Mouse (Mus musculus): Measurements from ENCODE around the gene Fat1. TPM values are rescaled to one million over a fixed set of nuclear protein-coding genes. Genes with fewer than 3 reads are reported as not detected.

Gene Fat1
- total and polyA plus RNA-seq, 3 experiments, result 0.33 TPM; not detected in 2

GRCm38 (mm10) chr8:45070949-45071348 lies 135.7 kb downstream of the Fat1 start:
- no peak overlapping the region for H3K4me3 ChIP-seq (ENCODE audit: low read depth, low read length)
- ATAC-seq (ENCODE audit: extremely low read depth, insufficient number of reproducible peaks, low FRiP score, poor library complexity, severe bottlenecking), result no peak
- H3K9me3 ChIP-seq (replicated peaks), result peaks cover 35% of the 10 kb centered on the region

GRCm38 (mm10) chr8:45080850-45081249 lies 145.6 kb downstream of the Fat1 start:
- Histone ChIP-seq H3K4me1 (ENCODE audit: insufficient read depth, low read depth, low read length) (no peaks in the 10 kb centered on the region), H3K9me3 (replicated peaks) (peaks cover 23% of the 10 kb centered on the region), H3K27me3 (ENCODE audit: insufficient read depth, low read length) (no peaks in the 10 kb centered on the region), H3K36me3 (replicated peaks) (no peaks in the 10 kb centered on the region), H3K4me3 (ENCODE audit: low read depth, low read length) (no peak overlapping the region)
- DNase-seq (ENCODE audit: low spot score), result no peak
- TF ChIP-seq POLR2AphosphoS5 (IDR thresholded peaks at IDR 0.05; ENCODE audit: insufficient replicate concordance, low read depth, low read length), result no peak
- no peak for TF ChIP-seq CTCF (IDR thresholded peaks at IDR 0.05; ENCODE audit: low read depth, low read length)
- no peak for TF ChIP-seq TAL1 (conservative IDR thresholded peaks at IDR 0.05; ENCODE audit: low read depth, low read length)
- TF ChIP-seq GATA2 (IDR thresholded peaks at IDR 0.05; ENCODE audit: borderline replicate concordance, low read depth, low read length), result no peak
- TF ChIP-seq GATA1 (IDR thresholded peaks at IDR 0.05; ENCODE audit: borderline replicate concordance, low read length), result no peak
- no peak for ATAC-seq (ENCODE audit: extremely low read depth, insufficient number of reproducible peaks, low FRiP score, poor library complexity, severe bottlenecking)

More at GRCm38 (mm10) chr8:45070949-45071348, 135.7 kb downstream of the Fat1 start:
- TF ChIP-seq TAL1 (conservative IDR thresholded peaks at IDR 0.05; ENCODE audit: low read depth, low read length), result no peak
- TF ChIP-seq GATA1 (IDR thresholded peaks at IDR 0.05; ENCODE audit: borderline replicate concordance, low read length), result no peak
- TF ChIP-seq POLR2AphosphoS5 (IDR thresholded peaks at IDR 0.05; ENCODE audit: insufficient replicate concordance, low read depth, low read length), result no peak
- TF ChIP-seq GATA2 (IDR thresholded peaks at IDR 0.05; ENCODE audit: borderline replicate concordance, low read depth, low read length), result no peak
- no peak for TF ChIP-seq CTCF (IDR thresholded peaks at IDR 0.05; ENCODE audit: low read depth, low read length)
- DNase-seq (ENCODE audit: low spot score), result no peak
- Histone ChIP-seq H3K36me3 (replicated peaks) (no peaks in the 10 kb centered on the region), H3K4me1 (ENCODE audit: insufficient read depth, low read depth, low read length) (no peaks in the 10 kb centered on the region), H3K27me3 (ENCODE audit: insufficient read depth, low read length) (no peaks in the 10 kb centered on the region)

GRCm38 (mm10) chr8:45093599-45093998 lies 158.4 kb downstream of the Fat1 start:
- DNase-seq (ENCODE audit: low spot score) (no peak), ATAC-seq (ENCODE audit: extremely low read depth, insufficient number of reproducible peaks, low FRiP score, poor library complexity, severe bottlenecking) (no peak)
- no peak overlapping the region for H3K4me3 ChIP-seq (ENCODE audit: low read depth, low read length)
- TF ChIP-seq POLR2AphosphoS5 (IDR thresholded peaks at IDR 0.05; ENCODE audit: insufficient replicate concordance, low read depth, low read length) (no peak), CTCF (IDR thresholded peaks at IDR 0.05; ENCODE audit: low read depth, low read length) (no peak), GATA1 (IDR thresholded peaks at IDR 0.05; ENCODE audit: borderline replicate concordance, low read length) (no peak), GATA2 (IDR thresholded peaks at IDR 0.05; ENCODE audit: borderline replicate concordance, low read depth, low read length) (no peak), TAL1 (conservative IDR thresholded peaks at IDR 0.05; ENCODE audit: low read depth, low read length) (no peak)
- H3K4me1 ChIP-seq (ENCODE audit: insufficient read depth, low read depth, low read length), result no peaks in the 10 kb centered on the region
- no peaks in the 10 kb centered on the region for H3K27me3 ChIP-seq (ENCODE audit: insufficient read depth, low read length)
- H3K9me3 ChIP-seq (replicated peaks), result peaks cover 5% of the 10 kb centered on the region
- no peaks in the 10 kb centered on the region for H3K36me3 ChIP-seq (replicated peaks)

Other genes with a start within 250 kb of the Fat1 start
- not detected in 2 replicates for gene Mtnr1a, start 133.7 kb downstream of the Fat1 start, total RNA-seq (2014; fragmentation: Nextera tagmentation)
- gene Mtnr1a, start 133.7 kb downstream of the Fat1 start, total RNA-seq (2017), result not detected in 2 replicates
- gene Mtnr1a, start 133.7 kb downstream of the Fat1 start, polyA plus RNA-seq (2012), result not detected in 2 replicates